Mouse (Mus musculus) lung, postnatal 10 days (tissue): ENCODE results near the gene Olfr516.

Source experiments
- DNase-seq: peaks from one replicate; pipeline ENCODE4 v3.0.0; 2021

Gene Olfr516

DNA sequence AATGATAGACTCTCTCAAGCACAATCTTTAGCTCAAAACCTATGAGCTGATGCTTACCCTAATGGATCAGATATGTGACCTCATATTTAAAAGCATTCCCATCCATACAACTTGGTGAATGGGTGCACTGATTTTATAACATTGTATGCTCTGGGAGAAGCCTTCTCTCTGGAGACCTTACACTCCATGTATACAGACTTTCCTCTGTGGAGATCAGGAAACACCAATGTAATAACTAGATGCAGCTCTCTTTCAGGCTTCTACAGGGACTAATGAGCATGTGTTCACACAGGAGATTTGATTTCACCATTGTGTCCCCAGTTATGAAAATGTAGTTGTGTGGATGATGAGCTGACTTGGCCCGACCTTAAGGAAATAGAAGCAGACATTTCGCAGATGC lies at the start of gene Olfr516:
TSS of gene Olfr516 (minus strand) at position 101 of the 400 bp plus-strand sequence.
- no peak for DNase-seq

GRCm38 (mm10) chr7:108894320-108894719 lies 44.0 kb upstream of the Olfr516 start, which contains the start of gene Olfr519:
Gene Olfr519 (minus strand): TSS chr7:108894420.
- DNase-seq = no peak

GRCm38 (mm10) chr7:108884906-108885305 lies 34.6 kb upstream of the Olfr516 start, which contains the start of gene Olfr518:
Gene Olfr518 (minus strand): TSS chr7:108885006.
- no peak for DNase-seq

DNA sequence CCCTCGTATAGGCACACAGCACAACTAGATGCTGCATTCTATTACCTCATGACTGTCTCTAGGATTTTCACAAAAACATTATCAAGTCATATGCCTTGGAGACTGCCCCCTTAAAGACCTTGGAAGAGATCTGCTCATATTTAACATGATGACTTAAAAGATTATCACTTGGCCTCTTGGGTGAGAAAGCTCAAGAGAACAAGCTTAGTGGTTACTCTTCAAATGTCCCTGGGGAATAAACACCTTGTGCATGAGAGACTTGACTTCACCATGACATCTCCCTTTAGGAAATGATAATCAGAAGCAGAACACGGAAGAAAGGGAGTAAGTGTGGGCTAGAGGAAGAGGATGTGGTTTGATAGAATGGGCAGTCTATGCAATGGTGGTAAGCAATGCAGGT lies 21.9 kb upstream of the Olfr516 start, which contains the start of gene Olfr517:
TSS of gene Olfr517 (minus strand) at position 101 of the 400 bp plus-strand sequence.
- no peak for DNase-seq

- no peak for DNase-seq
Observed at GRCm38 (mm10) chr7:108825897-108826296, 24.4 kb downstream of the Olfr516 start, which contains the start of gene Olfr514. Gene Olfr514 (minus strand): TSS chr7:108825997.

GRCm38 (mm10) chr7:108814593-108815215 lies 35.6 kb downstream of the Olfr516 start:
- peak; percentile 34 for DNase-seq

DNA sequence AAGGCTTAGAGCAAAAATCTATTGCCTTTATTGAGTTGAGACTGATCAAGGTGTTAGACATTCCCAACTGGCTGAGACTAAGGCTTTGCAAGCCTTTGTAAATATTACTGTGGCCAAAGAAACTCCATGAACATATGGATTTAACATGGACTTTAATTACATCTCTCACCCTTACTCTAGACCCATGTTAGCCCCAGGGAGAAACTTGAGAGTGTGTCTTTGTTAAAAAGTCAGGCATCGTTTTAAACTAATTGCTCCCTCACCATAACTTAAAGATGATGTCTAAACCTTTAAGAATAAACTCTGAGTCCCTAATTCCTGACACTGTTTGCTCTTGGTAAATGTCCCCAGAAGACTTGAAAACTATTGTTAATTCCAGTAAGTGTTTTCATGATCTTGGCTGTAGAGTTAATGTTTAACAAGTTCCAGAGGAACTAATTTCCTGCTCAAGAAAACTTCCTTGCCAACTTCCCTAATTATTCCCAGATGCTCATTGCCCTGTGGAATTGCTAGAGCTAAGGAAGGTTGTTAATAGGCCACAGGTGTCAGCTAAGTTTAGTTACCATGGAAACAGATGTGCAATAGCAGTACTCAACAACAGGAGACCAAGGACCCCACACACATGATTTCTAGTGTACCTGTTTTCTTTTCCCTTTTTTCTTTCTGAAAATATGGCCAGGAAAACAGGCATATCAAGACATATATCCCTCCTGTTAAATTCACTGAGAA lies 53.0 kb downstream of the Olfr516 start:
- DNase-seq = no peak
